8 mouse cellular contexts compared by ENCODE assay signal in the genomic region with DNA sequence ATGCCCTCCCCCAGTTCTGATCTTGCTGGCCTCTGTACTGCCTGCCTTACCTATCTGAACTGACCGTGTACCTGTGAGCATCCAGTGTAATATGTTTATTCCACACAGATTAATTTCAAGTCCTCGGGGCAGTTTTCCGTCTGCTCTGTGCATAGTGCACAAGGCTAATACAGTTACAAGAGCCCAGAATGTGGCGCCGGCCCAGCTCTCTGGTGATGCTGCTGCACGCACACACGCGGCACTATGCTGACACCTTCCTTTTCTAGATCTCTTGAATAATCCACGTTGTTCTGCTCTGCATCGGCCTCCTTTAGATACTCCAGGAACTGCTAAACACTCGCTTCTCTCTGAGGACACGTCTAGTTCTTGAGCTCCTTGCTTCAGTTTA. TPM values are rescaled to one million over a fixed set of nuclear protein-coding genes. Genes with fewer than 3 reads are reported as not detected.
DNase-seq lines count a peak whose midpoint lies in the region; ATAC-seq and TF ChIP-seq lines count a peak whose summit lies in the region.

No protein-coding gene starts in this region.

- peak overlapping the region; percentile 58 for H3K4me2 ChIP-seq in intestine, postnatal 0 days (replicated peaks; ENCODE audit: low read depth)
- H3K4me2 ChIP-seq in neural tube, embryonic 14.5 days (ENCODE audit: low read depth, low read length): peak overlapping the region; percentile 37

- peak; percentile 51 for ATAC-seq in frontal cortex, adult (ENCODE audit: low TSS enrichment)
- no peak for ATAC-seq in megakaryocyte, adult 5-6 weeks (ENCODE audit: poor library complexity, severe bottlenecking)
- no peak for ATAC-seq in intestine, postnatal 0 days
- peak; percentile 26; the same call in 1 of the 2 replicates for ATAC-seq in neural tube, embryonic 14.5 days (ENCODE audit: low read depth)
- ATAC-seq in activated CD4-positive, CD25-positive, alpha-beta regulatory T cell, adult 4 months: no peak

- 46% methylated on average over 12 of the region's 12 CpGs for WGBS in intestine, postnatal 0 days
- 55% methylated on average over 12 of the region's 12 CpGs for WGBS in neural tube, embryonic 14.5 days

- peaks cover 46% of the 10 kb centered on the region for H3K4me1 ChIP-seq in megakaryocyte, embryonic 14.5 days
- H3K4me1 ChIP-seq in intestine, postnatal 0 days (replicated peaks; ENCODE audit: control insufficient read depth, insufficient read depth, low read length): no peaks in the 10 kb centered on the region
- peaks cover 5% of the 10 kb centered on the region; the same call in 1 of the 2 replicates for H3K4me1 ChIP-seq in neural tube, embryonic 14.5 days (ENCODE audit: control insufficient read depth, insufficient read depth, low read length)

- no peak for DNase-seq in frontal cortex, postnatal 10 days (ENCODE audit: low spot score in 2 of 2)
- no peak for DNase-seq in urinary bladder, postnatal 14 days (ENCODE audit: low spot score)

- no peak overlapping the region for H3K9ac ChIP-seq in intestine, postnatal 0 days (ENCODE audit: low read depth, low read length)
- H3K9ac ChIP-seq in neural tube, embryonic 14.5 days (replicated peaks; ENCODE audit: low read depth, low read length): no peak overlapping the region; the same call in 1 of the 2 replicates

- no peak for TF ChIP-seq CTCF in intestine, postnatal 0 days (IDR thresholded peaks at IDR 0.05; ENCODE audit: low read depth)

- H3K4me3 ChIP-seq in megakaryocyte, embryonic 14.5 days (replicated peaks): peak overlapping the region; percentile 90
- no peak overlapping the region for H3K4me3 ChIP-seq in intestine, postnatal 0 days (ENCODE audit: low read depth, low read length)
- H3K4me3 ChIP-seq in neural tube, embryonic 14.5 days (ENCODE audit: low read depth, low read length): no peak overlapping the region

- H3K36me3 ChIP-seq in megakaryocyte, embryonic 14.5 days (replicated peaks; ENCODE audit: low read length): no peaks in the 10 kb centered on the region
- no peaks in the 10 kb centered on the region for H3K36me3 ChIP-seq in intestine, postnatal 0 days (ENCODE audit: control insufficient read depth, insufficient read depth)
- no peaks in the 10 kb centered on the region for H3K36me3 ChIP-seq in neural tube, embryonic 14.5 days (ENCODE audit: control insufficient read depth, insufficient read depth, low read length)

- no peaks in the 10 kb centered on the region for H3K27me3 ChIP-seq in megakaryocyte, embryonic 14.5 days (replicated peaks)
- H3K27me3 ChIP-seq in intestine, postnatal 0 days (replicated peaks; ENCODE audit: control insufficient read depth, insufficient read depth, low read length): 0 out of 2 replicates have a peak, but pooled peaks cover 3% of the 10 kb centered on the region
- H3K27me3 ChIP-seq in neural tube, embryonic 14.5 days (ENCODE audit: control insufficient read depth, insufficient read depth, low read length): no peaks in the 10 kb centered on the region

- H3K27ac ChIP-seq in intestine, postnatal 0 days (ENCODE audit: low read depth, low read length): no peak overlapping the region
- no peak overlapping the region for H3K27ac ChIP-seq in neural tube, embryonic 14.5 days (ENCODE audit: low read depth, low read length)

- peaks cover 12% of the 10 kb centered on the region for H3K9me3 ChIP-seq in megakaryocyte, embryonic 14.5 days
- H3K9me3 ChIP-seq in intestine, postnatal 0 days (ENCODE audit: control insufficient read depth): no peaks in the 10 kb centered on the region
- no peaks in the 10 kb centered on the region for H3K9me3 ChIP-seq in neural tube, embryonic 14.5 days (ENCODE audit: control insufficient read depth, low read length)

RNA-seq across cellular contexts. Expression of a gene that starts 55.9 kb away (rescaled TPM):
- 77.6 and 434 TPM in 2 replicates for polyA plus RNA-seq in megakaryocyte, embryonic 14.5 days (2012; ENCODE audit: insufficient read depth, low replicate concordance)
- 70.3 and 88.4 TPM in 2 replicates for total RNA-seq in megakaryocyte, adult 5-6 weeks (2015)
- 87.7 and 103 TPM in 2 replicates for total RNA-seq in megakaryocyte, adult 5-6 weeks (2017)
- 41.2 and 45.4 TPM in 2 replicates for polyA plus RNA-seq in intestine, postnatal 0 days (2015; fragmentation: Nextera tagmentation; extraction: Ambion mirVana)
- 180 and 203 TPM in 2 replicates for polyA plus RNA-seq in neural tube, embryonic 14.5 days (2014; fragmentation: Nextera tagmentation; extraction: Ambion mirVana)
- 100 to 1,000 TPM; 109 to 110 TPM for polyA plus RNA-seq in activated CD4-positive, CD25-positive, alpha-beta regulatory T cell, adult 4 months (2017; shearing (Covaris generic))

Comparison
In these comparisons a context has a peak if more than half of its experiments do, and no peak if none do; other contexts are left out.
1. ATAC-seq: peak in frontal cortex, adult (single experiment) and neural tube, embryonic 14.5 days (single experiment); none in megakaryocyte, adult 5-6 weeks (single experiment), intestine, postnatal 0 days (single experiment) and activated CD4-positive, CD25-positive, alpha-beta regulatory T cell, adult 4 months (single experiment).